Mouse (Mus musculus) hindbrain, embryonic 13.5 days (tissue): ENCODE data around the gene Mup4. TPM values are rescaled to one million over a fixed set of nuclear protein-coding genes. Genes with fewer than 3 reads are reported as not detected.
A peak's percentile ranks its signal among the peaks of the same experiment; 100 is the strongest.
"Not testable (repeated sequence)": the region's sequence is repeated elsewhere in the genome, so short reads cannot be mapped to it uniquely, and the experiment has no call there.

Experiments
- ATAC-seq: fragments of 200-750 bp; cut with Nextera tagmentation; 2 replicates; pipeline ENCODE4 v1.8.0; 2017; ENCODE audit warnings: moderate TSS enrichment; ENCODE audit not compliant: low FRiP score
- H3K27ac ChIP-seq: fragments of 300-500 bp; sonication (generic); 2 replicates; pipeline ENCODE4 v1.5.1; 2015; ENCODE audit warnings: inconsistent platforms, mild to moderate bottlenecking, moderate library complexity
- H3K27me3 ChIP-seq: fragments of 300-500 bp; sonication (generic); 2 replicates; pipeline ENCODE4 v1.6.1; 2015; ENCODE audit warnings: mild to moderate bottlenecking, inconsistent platforms
- H3K36me3 ChIP-seq: fragments of 300-500 bp; sonication (generic); 2 replicates; pipeline ENCODE4 v1.6.1; 2015; ENCODE audit warnings: mild to moderate bottlenecking, inconsistent platforms
- H3K4me1 ChIP-seq: fragments of 300-500 bp; sonication (generic); replicated peaks from 2 replicates; pipeline ENCODE4 v1.6.1; 2015; ENCODE audit warnings: inconsistent platforms
- H3K4me2 ChIP-seq: fragments of 300-500 bp; sonication (generic); 2 replicates; pipeline ENCODE4 v1.6.1; 2015; ENCODE audit warnings: inconsistent platforms, mild to moderate bottlenecking, moderate library complexity
- H3K4me3 ChIP-seq: fragments of 300-500 bp; sonication (generic); 2 replicates; pipeline ENCODE4 v1.5.1; 2015; ENCODE audit warnings: mild to moderate bottlenecking, inconsistent platforms
- H3K9ac ChIP-seq: fragments of 300-500 bp; sonication (generic); 2 replicates; pipeline ENCODE4 v1.6.1; 2015; ENCODE audit warnings: mild to moderate bottlenecking, inconsistent platforms
- H3K9me3 ChIP-seq: fragments of 300-500 bp; sonication (generic); 2 replicates; pipeline ENCODE4 v1.6.1; 2016; ENCODE audit warnings: inconsistent platforms
- whole genome bisulfite sequencing: fragments of 180-500 bp; shearing (Covaris S2); methylation state at CpG from one replicate; pipeline ENCODE4 v1.1.7; 2015; 5-methylcytosine and 5-hydroxymethylcytosine counted together
- polyA plus RNA-seq: library from polyadenylated mRNA; unstranded; fragments of >200 nt; fragmentation: Nextera tagmentation; extraction: Ambion mirVana; gene quantifications from 2 replicates; pipeline ENCODE4 v1.2.1, GENCODE M21; 2015

Gene Mup4
- not detected in 2 replicates for polyA plus RNA-seq

- no peaks in the 10 kb centered on the region for H3K9me3 ChIP-seq
- H3K4me1 ChIP-seq = no peaks in the 10 kb centered on the region
- H3K27me3 ChIP-seq = no peaks in the 10 kb centered on the region
- H3K4me3 ChIP-seq = no peak within 1 kb of the TSS
- ATAC-seq = no peak
- H3K36me3 ChIP-seq = no peaks in the 10 kb centered on the region
- H3K9ac ChIP-seq = no peak within 1 kb of the TSS
- WGBS = 87% methylated on average over 3 of the region's 3 CpGs
- no peak within 1 kb of the TSS for H3K4me2 ChIP-seq
- no peak within 1 kb of the TSS for H3K27ac ChIP-seq
Measured at GRCm38 (mm10) chr4:59960610-59961009, at the start of gene Mup4. Mup4 (minus strand) TSS chr4:59960710.

GRCm38 (mm10) chr4:59997894-59998293 is 37.4 kb upstream of the Mup4 start:
- not testable (repeated sequence) for H3K36me3 ChIP-seq, H3K4me1 ChIP-seq, H3K27ac ChIP-seq, H3K9me3 ChIP-seq, H3K9ac ChIP-seq, ATAC-seq, H3K4me3 ChIP-seq, H3K4me2 ChIP-seq, H3K27me3 ChIP-seq

GRCm38 (mm10) chr4:59963405-59964344 is 3.2 kb upstream of the Mup4 start, which contains the start of gene Mup6:
Mup6 (plus strand) TSS chr4:59964294.
- H3K9ac ChIP-seq = no peak within 1 kb of the TSS
- no peak within 1 kb of the TSS for H3K27ac ChIP-seq
- no peak within 1 kb of the TSS for H3K4me3 ChIP-seq
- no peak within 1 kb of the TSS for H3K4me2 ChIP-seq
- H3K9me3 ChIP-seq = no peaks in the 10 kb centered on the region
- no peak for ATAC-seq
- H3K36me3 ChIP-seq = no peaks in the 10 kb centered on the region
- no peaks in the 10 kb centered on the region for H3K27me3 ChIP-seq
- H3K4me1 ChIP-seq = no peaks in the 10 kb centered on the region
- 25% methylated on average over 3 of the region's 3 CpGs for WGBS

GRCm38 (mm10) chr4:59937543-59937942 is 23.0 kb downstream of the Mup4 start:
- H3K4me2 ChIP-seq = no peak overlapping the region
- no peak overlapping the region for H3K9ac ChIP-seq
- H3K4me1 ChIP-seq = no peaks in the 10 kb centered on the region
- no peak overlapping the region for H3K27ac ChIP-seq
- H3K36me3 ChIP-seq = no peaks in the 10 kb centered on the region
- no peak overlapping the region for H3K4me3 ChIP-seq
- no peaks in the 10 kb centered on the region for H3K9me3 ChIP-seq
- H3K27me3 ChIP-seq = no peaks in the 10 kb centered on the region
- ATAC-seq = no peak
- 87% methylated on average over 2 of the region's 2 CpGs for WGBS

- WGBS = 62% methylated on average over 6 of the region's 6 CpGs
- H3K9me3 ChIP-seq = no peaks in the 10 kb centered on the region
- no peak overlapping the region for H3K4me3 ChIP-seq
- no peaks in the 10 kb centered on the region for H3K27me3 ChIP-seq
- ATAC-seq = peak; percentile 90
- H3K36me3 ChIP-seq = no peaks in the 10 kb centered on the region
- no peaks in the 10 kb centered on the region for H3K4me1 ChIP-seq
- no peak overlapping the region for H3K9ac ChIP-seq
- no peak overlapping the region for H3K27ac ChIP-seq
- no peak overlapping the region for H3K4me2 ChIP-seq
Measured at GRCm38 (mm10) chr4:59932505-59933281, 27.8 kb downstream of the Mup4 start.

GRCm38 (mm10) chr4:59928347-59928746 is 32.2 kb downstream of the Mup4 start:
- no peaks in the 10 kb centered on the region for H3K36me3 ChIP-seq
- H3K4me3 ChIP-seq = no peak overlapping the region
- no peak overlapping the region for H3K27ac ChIP-seq
- H3K9me3 ChIP-seq = no peaks in the 10 kb centered on the region
- peak; percentile 50; the same call in 1 of the 2 replicates for ATAC-seq
- H3K4me2 ChIP-seq = no peak overlapping the region
- no peaks in the 10 kb centered on the region for H3K4me1 ChIP-seq
- H3K27me3 ChIP-seq = no peaks in the 10 kb centered on the region
- WGBS = 23% methylated on average over 6 of the region's 6 CpGs
- H3K9ac ChIP-seq = no peak overlapping the region

GRCm38 (mm10) chr4:59927666-59928065 is 32.8 kb downstream of the Mup4 start:
- no peak for ATAC-seq
- H3K4me2 ChIP-seq = no peak overlapping the region
- no peaks in the 10 kb centered on the region for H3K9me3 ChIP-seq
- no peaks in the 10 kb centered on the region for H3K36me3 ChIP-seq
- H3K27me3 ChIP-seq = no peaks in the 10 kb centered on the region
- H3K4me3 ChIP-seq = no peak overlapping the region
- no peak overlapping the region for H3K27ac ChIP-seq
- 89% methylated on average over 3 of the region's 3 CpGs for WGBS
- no peak overlapping the region for H3K9ac ChIP-seq
- H3K4me1 ChIP-seq = no peaks in the 10 kb centered on the region

GRCm38 (mm10) chr4:59925082-59925481 is 35.4 kb downstream of the Mup4 start:
- 88% methylated on average over 9 of the region's 9 CpGs for WGBS

GRCm38 (mm10) chr4:59917966-59918365 is 42.5 kb downstream of the Mup4 start:
- ATAC-seq = no peak
- 98% methylated on average over 3 of the region's 3 CpGs for WGBS
- H3K36me3 ChIP-seq = no peaks in the 10 kb centered on the region
- H3K4me3 ChIP-seq = no peak overlapping the region
- H3K27me3 ChIP-seq = peaks cover 24% of the 10 kb centered on the region
- no peak overlapping the region for H3K4me2 ChIP-seq
- H3K27ac ChIP-seq = no peak overlapping the region
- H3K9me3 ChIP-seq = no peaks in the 10 kb centered on the region
- no peak overlapping the region for H3K9ac ChIP-seq
- H3K4me1 ChIP-seq = no peaks in the 10 kb centered on the region

More at GRCm38 (mm10) chr4:59925082-59925481, 35.4 kb downstream of the Mup4 start:
- no peaks in the 10 kb centered on the region for H3K9me3 ChIP-seq
- no peaks in the 10 kb centered on the region for H3K27me3 ChIP-seq
- ATAC-seq = no peak
- no peaks in the 10 kb centered on the region for H3K4me1 ChIP-seq
- no peak overlapping the region for H3K27ac ChIP-seq
- no peaks in the 10 kb centered on the region for H3K36me3 ChIP-seq
- H3K4me3 ChIP-seq = no peak overlapping the region
- no peak overlapping the region for H3K4me2 ChIP-seq
- no peak overlapping the region for H3K9ac ChIP-seq

- Histone ChIP-seq H3K27me3 (peaks cover 24% of the 10 kb centered on the region), H3K27ac (no peak within 1 kb of the TSS), H3K4me2 (peak within 1 kb of the TSS; percentile 4; the same call in 1 of the 2 replicates), H3K9me3 (no peaks in the 10 kb centered on the region), H3K36me3 (no peaks in the 10 kb centered on the region), H3K4me1 (no peaks in the 10 kb centered on the region), H3K9ac (no peak within 1 kb of the TSS), H3K4me3 (no peak within 1 kb of the TSS)
- WGBS = 17% methylated on average over 22 of the region's 22 CpGs
- no peak for ATAC-seq
Measured at GRCm38 (mm10) chr4:59914608-59915403, 45.7 kb downstream of the Mup4 start, which contains the start of gene Slc46a2. Slc46a2 (minus strand) TSS chr4:59915056.

GRCm38 (mm10) chr4:59908785-59909184 is 51.7 kb downstream of the Mup4 start:
- H3K4me1 ChIP-seq = no peaks in the 10 kb centered on the region
- no peak overlapping the region for H3K4me2 ChIP-seq
- 93% methylated on average over 2 of the region's 2 CpGs for WGBS

More at GRCm38 (mm10) chr4:59908785-59909184, 51.7 kb downstream of the Mup4 start:
- H3K27ac ChIP-seq = no peak overlapping the region
- H3K9ac ChIP-seq = no peak overlapping the region
- H3K9me3 ChIP-seq = no peaks in the 10 kb centered on the region
- H3K36me3 ChIP-seq = no peaks in the 10 kb centered on the region
- peaks cover 6% of the 10 kb centered on the region for H3K27me3 ChIP-seq
- H3K4me3 ChIP-seq = no peak overlapping the region
- ATAC-seq = no peak
